In the genomic region with DNA sequence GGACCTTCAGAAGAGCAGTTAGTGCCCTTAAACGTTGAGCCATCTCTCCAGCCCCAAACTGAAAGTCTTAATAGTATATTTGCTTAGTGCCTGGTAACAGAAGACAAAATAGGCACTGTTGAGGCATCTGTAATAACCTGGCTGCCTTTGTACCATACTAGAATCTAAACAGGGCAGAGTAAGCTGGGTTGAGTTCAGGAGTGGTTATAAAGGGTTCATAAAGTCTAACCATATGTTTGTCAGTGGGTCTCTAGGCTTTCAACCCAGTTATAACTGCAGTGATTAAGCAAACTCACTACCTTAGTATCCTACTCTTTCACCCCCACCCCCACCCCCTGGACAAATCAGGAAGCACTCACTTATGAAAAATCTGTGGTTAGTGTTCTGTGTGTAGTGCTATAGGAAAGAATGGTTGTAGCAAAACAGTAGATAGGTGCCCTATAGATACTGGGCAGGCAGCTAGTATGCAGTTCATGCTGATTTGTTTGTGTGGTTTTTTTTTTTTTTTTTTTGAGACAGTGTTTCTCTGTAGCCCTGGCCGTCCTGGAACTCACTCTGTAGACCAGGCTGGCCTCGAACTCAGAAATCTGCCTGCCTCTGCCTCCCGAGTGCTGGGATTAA, we compare ENCODE assay signal across 27 mouse cellular contexts. TPM values are rescaled to one million over a fixed set of nuclear protein-coding genes. Genes with fewer than 3 reads are reported as not detected.
DNase-seq lines count a peak whose midpoint lies in the region; ATAC-seq and TF ChIP-seq lines count a peak whose summit lies in the region.
"Had no signal": no experiment of that assay in that cellular context is flagged by ENCODE, and none has a peak within 500 bp of the region (broad histone marks: within the 10 kb centered on the region; RNA-seq: fewer than 3 reads in every experiment).

No protein-coding gene starts in this region.

- no peak overlapping the region for H3K27ac ChIP-seq in heart, embryonic 10.5 days
- no peak overlapping the region for H3K27ac ChIP-seq in MEL (ENCODE audit: control insufficient read depth, low read depth, low read length)
- H3K27ac ChIP-seq in liver, embryonic 12.5 days = no peak overlapping the region
- no peak overlapping the region for H3K27ac ChIP-seq in midbrain, embryonic 15.5 days
- no peak overlapping the region for H3K27ac ChIP-seq in forebrain, embryonic 13.5 days
- H3K27ac ChIP-seq: embryonic facial prominence, embryonic 15.5 days; forebrain, embryonic 10.5 days; hindbrain, embryonic 13.5 days; limb, embryonic 13.5 days; midbrain, embryonic 12.5 days had no signal

- DNase-seq in heart, embryonic 10.5 days (ENCODE audit: low spot score) = peak; percentile 51
- no peak for DNase-seq in heart, postnatal 14 days
- DNase-seq in MEL (ENCODE audit: low read depth, low spot score) = peak; percentile 54
- DNase-seq in naive thymus-derived CD4-positive, alpha-beta T cell, adult 2 months (ENCODE audit: low read depth) = peak; percentile 10
- DNase-seq in thymus, postnatal 10 days (ENCODE audit: low spot score in 2 of 2) = no peak
- DNase-seq: adrenal gland, postnatal 10 days; cerebellum, adult 9-11 months; lung, adult 2 months; lung, postnatal 4 days; thymus, postnatal 36 days had no signal

- WGBS in heart, embryonic 10.5 days = 68% methylated on average over 4 of the region's 4 CpGs
- WGBS in liver, embryonic 12.5 days (ENCODE audit: insufficient replicate concordance) = 66% methylated on average over 4 of the region's 4 CpGs
- 72% methylated on average over 4 of the region's 4 CpGs for WGBS in midbrain, embryonic 15.5 days
- 75% methylated on average over 4 of the region's 4 CpGs for WGBS in forebrain, embryonic 13.5 days

- ATAC-seq in liver, embryonic 12.5 days = peak; percentile 36; the same call in 1 of the 2 replicates
- ATAC-seq in midbrain, embryonic 15.5 days (replicated peaks) = no peak
- ATAC-seq in forebrain, embryonic 13.5 days = no peak

- peaks cover 4% of the 10 kb centered on the region; the same call in 1 of the 2 replicates for H3K4me1 ChIP-seq in heart, embryonic 10.5 days
- H3K4me1 ChIP-seq in MEL (ENCODE audit: control insufficient read depth in 1 of 2, insufficient read depth in 2 of 2, low read length in 2 of 2) = peaks cover 0 to 2% of the 10 kb centered on the region in 2 experiments; a peak in 1 of 4 replicates
- peaks cover 5% of the 10 kb centered on the region; the same call in 1 of the 2 replicates for H3K4me1 ChIP-seq in liver, embryonic 12.5 days
- no peaks in the 10 kb centered on the region for H3K4me1 ChIP-seq in midbrain, embryonic 15.5 days
- H3K4me1 ChIP-seq in forebrain, embryonic 13.5 days = no peaks in the 10 kb centered on the region
- H3K4me1 ChIP-seq: embryonic facial prominence, embryonic 15.5 days; forebrain, embryonic 10.5 days; hindbrain, embryonic 13.5 days; limb, embryonic 13.5 days; midbrain, embryonic 12.5 days had no signal

- intact Hi-C loops in heart, postnatal 14 days (cut with DNase I) = no loop called here

- H3K4me2 ChIP-seq in liver, embryonic 12.5 days = no peak overlapping the region
- no peak overlapping the region for H3K4me2 ChIP-seq in midbrain, embryonic 15.5 days
- no peak overlapping the region for H3K4me2 ChIP-seq in forebrain, embryonic 13.5 days
- H3K4me2 ChIP-seq: embryonic facial prominence, embryonic 15.5 days; heart, embryonic 12.5 days; hindbrain, embryonic 13.5 days; limb, embryonic 13.5 days; midbrain, embryonic 12.5 days had no signal

- TF ChIP-seq POLR2A in MEL (IDR thresholded peaks at IDR 0.05; ENCODE audit: control insufficient read depth in 1 of 2, insufficient read depth in 1 of 2, low read depth in 1 of 2, low read length in 2 of 2, poor library complexity in 1 of 2) = peak in 1 of 2 experiments; percentile 50; a peak in 1 of 4 replicates

- TF ChIP-seq RAD21 in MEL (IDR thresholded peaks at IDR 0.05; ENCODE audit: low read depth, low read length) = no peak

- H3K27me3 ChIP-seq in heart, embryonic 10.5 days (ENCODE audit: insufficient read depth, poor library complexity, severe bottlenecking) = no peaks in the 10 kb centered on the region
- no peaks in the 10 kb centered on the region for H3K27me3 ChIP-seq in MEL (ENCODE audit: control insufficient read depth in 1 of 2, insufficient read depth in 2 of 2, low read length in 2 of 2)
- no peaks in the 10 kb centered on the region for H3K27me3 ChIP-seq in liver, embryonic 12.5 days (replicated peaks)
- no peaks in the 10 kb centered on the region for H3K27me3 ChIP-seq in midbrain, embryonic 15.5 days (replicated peaks)
- no peaks in the 10 kb centered on the region for H3K27me3 ChIP-seq in forebrain, embryonic 13.5 days
- H3K27me3 ChIP-seq: embryonic facial prominence, embryonic 15.5 days; heart, embryonic 12.5 days; hindbrain, embryonic 13.5 days; limb, embryonic 13.5 days; midbrain, embryonic 12.5 days had no signal

- TF ChIP-seq EP300 in MEL (IDR thresholded peaks at IDR 0.05; ENCODE audit: low read depth in 1 of 2, low read length in 2 of 2) = no peak

- H3K79me2 ChIP-seq in MEL (ENCODE audit: control insufficient read depth, insufficient read depth, low read length, poor library complexity) = no peaks in the 10 kb centered on the region; the same call in 1 of the 2 replicates

- H3K4me3 ChIP-seq in heart, embryonic 10.5 days = no peak overlapping the region
- H3K4me3 ChIP-seq in MEL (ENCODE audit: control insufficient read depth in 1 of 2, insufficient read depth in 1 of 2, low read depth in 2 of 2, low read length in 2 of 2) = no peak overlapping the region
- no peak overlapping the region for H3K4me3 ChIP-seq in liver, embryonic 12.5 days
- H3K4me3 ChIP-seq in midbrain, embryonic 15.5 days = no peak overlapping the region
- no peak overlapping the region for H3K4me3 ChIP-seq in forebrain, embryonic 13.5 days
- H3K4me3 ChIP-seq: embryonic facial prominence, embryonic 15.5 days; forebrain, embryonic 10.5 days; heart, embryonic 12.5 days; hindbrain, embryonic 13.5 days; limb, embryonic 13.5 days; midbrain, embryonic 12.5 days; myocyte had no signal

- H3K9ac ChIP-seq in MEL (ENCODE audit: control insufficient read depth, low read depth, low read length, poor library complexity, severe bottlenecking) = no peak overlapping the region
- no peak overlapping the region for H3K9ac ChIP-seq in liver, embryonic 12.5 days
- no peak overlapping the region for H3K9ac ChIP-seq in midbrain, embryonic 15.5 days
- H3K9ac ChIP-seq in forebrain, embryonic 13.5 days = no peak overlapping the region
- H3K9ac ChIP-seq: embryonic facial prominence, embryonic 15.5 days; heart, embryonic 12.5 days; hindbrain, embryonic 13.5 days; limb, embryonic 13.5 days; midbrain, embryonic 12.5 days had no signal

- H3K9me3 ChIP-seq in heart, embryonic 10.5 days = no peaks in the 10 kb centered on the region
- H3K9me3 ChIP-seq in MEL (replicated peaks; ENCODE audit: insufficient read depth, low read length) = no peaks in the 10 kb centered on the region
- no peaks in the 10 kb centered on the region for H3K9me3 ChIP-seq in liver, embryonic 12.5 days (replicated peaks)
- no peaks in the 10 kb centered on the region for H3K9me3 ChIP-seq in midbrain, embryonic 15.5 days
- H3K9me3 ChIP-seq in forebrain, embryonic 13.5 days (replicated peaks) = no peaks in the 10 kb centered on the region
- H3K9me3 ChIP-seq: embryonic facial prominence, embryonic 15.5 days; forebrain, embryonic 10.5 days; heart, embryonic 12.5 days; hindbrain, embryonic 13.5 days; limb, embryonic 13.5 days; midbrain, embryonic 12.5 days had no signal

- TF ChIP-seq CTCF in MEL (IDR thresholded peaks at IDR 0.05 in 2 of 3, conservative IDR thresholded peaks at IDR 0.05 in 1 of 3; ENCODE audit: control insufficient read depth in 1 of 3, insufficient read depth in 1 of 3, low read depth in 2 of 3, low read length in 3 of 3, poor library complexity in 1 of 3, severe bottlenecking in 1 of 3) = no peak

- H3K36me3 ChIP-seq in heart, embryonic 10.5 days = peaks cover 59% of the 10 kb centered on the region
- H3K36me3 ChIP-seq in MEL (ENCODE audit: control insufficient read depth in 1 of 2, insufficient read depth in 2 of 2, low read length in 2 of 2) = peaks cover 10 to 15% of the 10 kb centered on the region in 2 experiments
- peaks cover 67% of the 10 kb centered on the region for H3K36me3 ChIP-seq in liver, embryonic 12.5 days
- peaks cover 4% of the 10 kb centered on the region; the same call in 1 of the 2 replicates for H3K36me3 ChIP-seq in midbrain, embryonic 15.5 days (replicated peaks)
- peaks cover 51% of the 10 kb centered on the region for H3K36me3 ChIP-seq in forebrain, embryonic 13.5 days (ENCODE audit: poor library complexity, severe bottlenecking)

TF ChIP-seq in MEL, 35 proteins besides CTCF, POLR2A, EP300 and RAD21 (continues in another document):
- TF ChIP-seq USF1 (IDR thresholded peaks at IDR 0.05; ENCODE audit: low read depth, low read length) (no peak), JUND (IDR thresholded peaks at IDR 0.05; ENCODE audit: low read depth, low read length) (no peak), GABPA (IDR thresholded peaks at IDR 0.05; ENCODE audit: low read depth, low read length) (no peak), TCF12 (IDR thresholded peaks at IDR 0.05; ENCODE audit: low read depth, low read length) (no peak), UBTF (IDR thresholded peaks at IDR 0.05; ENCODE audit: borderline replicate concordance, insufficient read depth, low read depth, low read length) (no peak), NRF1 (IDR thresholded peaks at IDR 0.05; ENCODE audit: insufficient read depth, low read depth, low read length, poor library complexity, severe bottlenecking) (no peak)

RNA-seq across cellular contexts. Expression of a gene that starts 10.5 kb away (rescaled TPM):
- polyA plus RNA-seq in heart, embryonic 10.5 days (2016; fragmentation: Nextera tagmentation; extraction: Ambion mirVana) = 2.2 and 4.1 TPM in 2 replicates
- total RNA-seq in heart, postnatal 14 days (2021) = not detected
- not detected in 2 replicates for total RNA-seq in MEL (2012; rRNA removed)
- under 1 TPM in 1 of 2 experiments, not detected in 1; 0.22 TPM for polyA plus RNA-seq in MEL (2012; ENCODE audit: insufficient read depth in 1 of 2, insufficient read length in 2 of 2, low read depth in 1 of 2, low replicate concordance in 2 of 2, missing spikeins in 1 of 2)
- 0.72 and 0.73 TPM in 2 replicates for polyA plus RNA-seq in liver, embryonic 12.5 days (2016; fragmentation: Nextera tagmentation; extraction: Ambion mirVana)
- 2.8 and 4.7 TPM in 2 replicates for polyA plus RNA-seq in midbrain, embryonic 15.5 days (2015; fragmentation: Nextera tagmentation; extraction: Ambion mirVana)
- 3.0 and 4.1 TPM in 2 replicates for polyA plus RNA-seq in forebrain, embryonic 13.5 days (2015; fragmentation: Nextera tagmentation; extraction: Ambion mirVana)
- total RNA-seq: adrenal gland, postnatal 10 days; gastrocnemius, adult 18-20 months; gastrocnemius, postnatal 4 days; heart, postnatal 25 days; layer of hippocampus, postnatal 14 days; left cerebral cortex, postnatal 10 days; neutrophil, adult 5-6 weeks had no signal
- polyA plus RNA-seq: large intestine, adult 2 months had no signal

RNA-seq across cellular contexts. Expression of a gene that starts 26.9 kb away (rescaled TPM):
- 660 and 767 TPM in 2 replicates for polyA plus RNA-seq in heart, embryonic 10.5 days (2016; fragmentation: Nextera tagmentation; extraction: Ambion mirVana)
- 100 to 1,000 TPM; 228 to 255 TPM for total RNA-seq in heart, postnatal 14 days (2021)
- 868 and 882 TPM in 2 replicates for total RNA-seq in MEL (2012; rRNA removed)
- 1,000 to 10,000 TPM in 1 of 2 experiments, 100 to 1,000 TPM in 1; 722 to 2,287 TPM for polyA plus RNA-seq in MEL (2012; ENCODE audit: insufficient read depth in 1 of 2, insufficient read length in 2 of 2, low read depth in 1 of 2, low replicate concordance in 2 of 2, missing spikeins in 1 of 2)
- polyA plus RNA-seq in liver, embryonic 12.5 days (2016; fragmentation: Nextera tagmentation; extraction: Ambion mirVana) = 702 and 711 TPM in 2 replicates
- 258 and 279 TPM in 2 replicates for polyA plus RNA-seq in midbrain, embryonic 15.5 days (2015; fragmentation: Nextera tagmentation; extraction: Ambion mirVana)
- polyA plus RNA-seq in forebrain, embryonic 13.5 days (2015; fragmentation: Nextera tagmentation; extraction: Ambion mirVana) = 514 and 545 TPM in 2 replicates

Comparison
In these comparisons a context has a peak if more than half of its experiments do, and no peak if none do; other contexts are left out.
1. DNase-seq: peak in heart, embryonic 10.5 days (single experiment), MEL (single experiment) and naive thymus-derived CD4-positive, alpha-beta T cell, adult 2 months (single experiment); none in heart, postnatal 14 days (0 of 2) and thymus, postnatal 10 days (0 of 2).